Mouse (Mus musculus): ENCODE measurements around the gene Oxgr1.

Oxgr1 gene

GRCm38 (mm10) chr14:119980698-119981235, 61.5 kb downstream of the Oxgr1 start:
- no peak for DNase-seq

Data from kidney, postnatal 4 days (tissue).